Mouse (Mus musculus) hindlimb bud, embryonic 11.5 days (tissue): ENCODE results near the gene Nedd1.

Experiments
- DNase-seq: peaks from one replicate; pipeline ENCODE4 v3.0.0-alpha.2; 2012; ENCODE audit warnings: low read depth, low spot score; ENCODE audit errors: extremely low spot score

The Nedd1 gene

DNA sequence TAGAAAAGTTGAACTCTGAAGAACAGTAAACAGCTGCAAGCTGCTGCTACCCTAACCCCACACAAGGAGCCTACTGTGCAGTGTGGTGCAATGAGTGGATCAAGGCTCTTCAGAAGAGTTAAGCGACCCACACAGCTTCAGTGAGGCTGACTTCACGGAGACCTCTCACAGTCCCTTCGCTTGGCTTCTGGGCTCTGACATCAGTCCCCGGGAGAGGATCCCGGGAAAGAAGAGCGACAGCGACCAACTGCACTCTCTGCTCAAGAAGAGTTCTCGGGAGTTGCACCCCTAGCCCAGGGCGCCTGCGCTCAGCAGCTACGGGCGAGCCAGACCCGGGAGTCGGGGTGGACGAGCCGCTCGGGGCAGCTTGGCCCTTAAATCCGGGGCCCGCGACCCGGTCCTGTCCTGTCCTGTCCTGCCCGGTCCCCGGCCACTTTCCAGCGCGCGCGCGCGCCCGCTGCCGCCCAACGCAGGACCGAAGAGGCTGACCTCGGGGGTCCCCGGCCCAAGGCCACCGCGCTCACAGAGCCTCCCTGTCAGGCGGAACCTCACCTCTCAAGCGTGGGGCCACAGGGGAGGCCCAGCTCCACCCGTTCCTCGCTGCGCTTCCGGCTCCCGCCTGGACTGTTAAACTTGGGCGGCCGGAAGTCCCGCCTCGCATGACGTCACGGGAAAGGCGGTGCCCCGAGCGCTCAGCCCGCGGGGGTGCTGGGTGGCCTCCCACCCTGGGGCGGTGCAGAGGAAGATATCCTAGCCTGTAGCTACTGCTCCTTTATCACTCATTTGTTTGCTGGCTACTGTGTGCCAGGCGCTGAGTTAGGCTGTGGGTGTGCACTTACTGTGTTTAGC, at the start of gene Nedd1:
Gene Nedd1, minus strand, starts transcription at position 650 of the 849 bp plus-strand sequence.
- peak; percentile 31 for DNase-seq

- DNase-seq = no peak
These were observed 32.1 kb upstream of the Nedd1 start for GRCm38 (mm10) chr10:92754359-92754758.

GRCm38 (mm10) chr10:92730339-92730738, 8.1 kb upstream of the Nedd1 start:
- DNase-seq = no peak

DNA sequence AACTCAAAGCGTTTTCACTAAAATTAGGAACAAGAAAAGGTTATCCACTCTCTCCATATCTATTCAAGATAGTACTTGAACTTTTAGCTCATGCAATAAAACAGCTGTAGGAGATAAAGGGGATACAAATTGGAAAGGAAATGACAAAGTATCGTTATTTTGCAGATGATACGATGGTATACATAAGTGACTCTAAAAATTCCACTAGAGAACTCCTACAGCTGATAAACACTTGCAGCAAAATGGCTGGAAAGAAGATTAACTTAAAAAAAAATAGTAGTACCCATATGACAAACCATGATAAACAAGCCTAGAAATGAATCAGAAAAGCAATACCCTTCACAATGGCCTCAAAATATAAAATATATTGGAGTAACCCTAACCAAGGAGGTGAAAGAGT, 6.5 kb upstream of the Nedd1 start:
- no peak for DNase-seq

DNA sequence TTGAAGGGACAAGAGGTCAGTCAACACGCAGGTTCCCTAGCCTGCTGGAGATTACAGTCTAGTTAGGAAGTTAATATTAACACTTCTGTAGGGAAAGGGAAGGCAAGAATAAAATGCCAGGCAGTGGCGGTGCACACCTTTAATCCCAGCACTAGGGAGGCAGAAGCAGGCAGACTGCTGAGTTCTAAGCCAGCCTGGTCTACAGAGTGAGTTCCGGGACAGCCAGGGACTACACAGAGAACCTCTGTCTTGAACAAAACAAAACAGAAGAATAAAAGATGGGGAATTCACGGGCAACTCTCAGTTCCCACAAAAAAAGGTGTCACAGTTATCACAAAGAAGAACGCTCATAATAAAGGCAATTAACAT, 384 bp upstream of the Nedd1 start:
- DNase-seq = no peak

GRCm38 (mm10) chr10:92699032-92699431, 23.2 kb downstream of the Nedd1 start:
- DNase-seq = no peak

GRCm38 (mm10) chr10:92675056-92675455, 47.2 kb downstream of the Nedd1 start:
- no peak for DNase-seq

GRCm38 (mm10) chr10:92671906-92672305, 50.3 kb downstream of the Nedd1 start:
- no peak for DNase-seq

DNA sequence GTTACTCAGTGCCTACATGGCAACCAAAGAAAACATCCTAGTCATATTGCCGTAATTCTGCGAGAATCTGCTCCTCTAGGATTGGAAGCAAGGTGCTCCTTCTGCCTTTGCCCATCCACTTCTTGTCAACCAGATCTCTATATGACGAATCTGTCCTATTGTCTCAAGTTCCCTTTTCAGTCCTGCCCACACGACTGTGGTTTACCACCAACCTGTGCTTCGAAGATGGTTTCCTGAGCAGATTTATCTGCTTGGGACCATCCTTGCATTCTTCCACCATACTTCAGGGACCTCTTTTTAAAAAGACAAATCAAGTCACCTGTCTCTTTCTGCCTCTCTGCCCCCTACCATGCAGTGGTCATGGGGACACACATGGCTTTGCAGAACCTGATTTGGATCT, 56.9 kb downstream of the Nedd1 start:
- DNase-seq = no peak

- no peak for DNase-seq
These were observed 69.0 kb downstream of the Nedd1 start for GRCm38 (mm10) chr10:92653266-92653665.

DNA sequence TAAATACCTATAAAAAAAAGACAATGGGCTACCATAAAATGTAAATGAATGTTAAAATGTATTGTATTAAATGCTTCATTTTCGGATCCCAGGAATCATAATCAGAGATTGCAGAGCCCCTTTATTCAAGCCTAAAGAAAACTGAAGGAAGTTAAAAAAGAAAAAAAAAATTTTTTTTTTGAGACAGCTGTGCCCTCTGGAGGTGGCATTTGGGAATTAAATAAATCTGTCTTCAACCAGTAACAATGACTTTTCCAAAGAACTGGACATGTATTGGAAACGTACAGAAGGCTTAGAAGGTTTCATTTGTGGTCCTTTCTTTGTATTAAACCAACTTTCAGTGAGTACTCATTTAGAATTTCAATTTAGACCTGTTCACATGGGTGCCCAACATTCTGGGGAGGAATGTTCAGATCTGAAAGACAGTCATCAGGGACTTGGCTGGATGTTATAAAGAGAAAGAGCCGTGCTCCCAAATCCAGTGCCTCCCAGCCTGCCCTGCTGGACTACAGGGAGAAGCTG, 69.8 kb downstream of the Nedd1 start:
- DNase-seq = no peak

- no peak for DNase-seq
These were observed 71.0 kb downstream of the Nedd1 start for GRCm38 (mm10) chr10:92651266-92651665.

DNA sequence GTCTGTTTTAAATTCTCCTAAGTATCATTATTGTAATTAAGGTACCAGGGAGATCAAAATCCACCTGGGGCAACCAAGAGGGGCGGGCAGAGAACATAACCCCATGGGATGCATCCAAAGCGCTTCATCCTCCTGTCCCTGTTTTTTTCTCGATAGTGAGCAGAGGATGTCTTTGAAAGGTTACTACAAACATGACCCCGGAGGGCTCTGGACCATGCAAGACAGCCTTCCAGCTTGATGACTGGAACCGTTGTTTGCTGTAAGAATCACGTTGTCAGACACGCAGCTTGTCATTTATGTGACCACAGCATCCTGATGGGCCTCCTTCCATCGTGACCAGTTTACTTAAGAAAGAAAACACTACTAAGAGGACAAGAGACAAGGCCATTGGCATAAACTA, 73.1 kb downstream of the Nedd1 start:
- DNase-seq = no peak

DNA sequence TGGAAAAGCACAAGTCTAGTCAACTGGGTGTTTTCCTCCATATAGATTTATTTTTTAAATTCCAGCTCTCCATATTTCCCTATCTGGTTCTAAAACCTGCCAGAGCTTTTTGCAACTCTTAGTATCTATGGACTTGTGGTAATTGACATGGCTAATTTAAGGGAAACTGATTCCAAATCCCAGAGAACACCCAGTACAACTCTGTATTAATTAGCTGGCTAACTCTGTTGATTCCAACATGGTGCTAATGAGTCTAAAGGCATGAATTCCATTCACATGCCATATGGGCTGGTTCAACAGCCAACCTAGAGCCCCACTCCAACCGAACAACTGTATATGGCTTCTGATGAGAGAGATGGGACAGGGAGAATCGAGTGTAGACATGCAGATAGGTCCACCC, 74.5 kb downstream of the Nedd1 start:
- DNase-seq = no peak

- no peak for DNase-seq
These were observed 78.2 kb downstream of the Nedd1 start for GRCm38 (mm10) chr10:92643995-92644394.

DNA sequence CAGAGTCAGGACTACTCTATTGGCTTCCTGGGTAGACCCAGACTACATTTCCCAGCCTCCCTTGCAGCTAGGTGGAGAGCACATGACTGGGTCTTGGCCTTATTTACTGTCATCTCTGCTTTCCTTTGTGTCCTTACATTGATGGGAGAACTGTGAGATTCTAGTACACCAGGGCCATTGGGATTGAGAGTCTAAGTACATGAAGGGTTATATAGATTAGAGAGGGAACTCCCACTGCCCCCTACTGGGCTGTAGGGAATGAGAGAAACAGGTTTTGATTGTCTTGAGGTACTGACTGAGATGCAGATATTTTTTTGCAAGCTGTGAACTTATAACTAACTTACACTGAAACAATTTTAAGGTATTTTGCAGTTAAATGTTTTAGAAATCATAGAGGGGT, 81.2 kb downstream of the Nedd1 start:
- no peak for DNase-seq
